Mouse (Mus musculus) brain, adult 2 months (tissue): Measurements from ENCODE around the gene Srsf6.

Experiments
- DNase-seq: peaks from one replicate; pipeline ENCODE4 v3.0.0; 2011; ENCODE audit warnings: low read depth, low spot score

Srsf6 gene

GRCm38 (mm10) chr2:162931674-162932650, 634 bp downstream of the Srsf6 start:
- DNase-seq: peak; percentile 77

- no peak for DNase-seq
Measured at GRCm38 (mm10) chr2:162932706-162933105, 1.4 kb downstream of the Srsf6 start.

GRCm38 (mm10) chr2:162934421-162934820, 3.1 kb downstream of the Srsf6 start:
- DNase-seq: no peak

DNA sequence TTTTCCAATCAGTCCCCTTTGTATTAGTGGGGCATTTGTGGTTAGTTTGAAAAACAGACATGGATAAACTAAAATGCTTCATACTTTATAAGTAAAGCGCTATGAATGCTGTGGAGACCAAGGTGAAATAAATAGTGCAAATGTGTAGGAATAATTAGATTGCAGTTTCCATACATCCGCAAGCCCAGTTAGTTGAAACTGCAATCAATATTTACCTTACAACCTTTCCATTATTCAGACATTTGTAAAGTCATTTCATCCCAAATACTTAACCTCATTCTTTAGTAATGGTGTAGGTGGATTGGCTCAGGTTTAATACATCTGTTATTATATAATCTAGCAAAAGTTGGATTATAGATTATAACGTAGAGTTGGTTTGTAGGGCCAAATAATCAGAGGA, 4.4 kb downstream of the Srsf6 start:
- no peak for DNase-seq

DNA sequence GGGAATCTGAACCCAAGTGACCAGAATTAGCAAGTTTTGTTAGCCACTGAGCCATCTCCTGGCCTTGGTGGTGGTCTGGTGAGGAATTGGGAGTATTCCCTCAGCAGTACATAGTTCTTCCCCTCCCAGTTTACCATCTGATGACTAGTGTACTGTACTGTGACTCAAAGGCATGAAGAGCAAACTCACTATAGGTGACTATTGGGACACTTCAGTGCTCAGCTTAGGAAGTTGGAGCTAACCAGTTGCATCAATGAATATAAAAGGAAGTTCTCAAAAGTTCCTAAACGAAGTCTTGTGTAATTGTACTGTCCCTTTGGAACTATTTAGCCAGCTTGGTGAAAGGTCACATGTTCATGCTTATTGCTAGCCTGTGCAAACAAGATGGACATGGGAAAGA, 8.2 kb downstream of the Srsf6 start:
- no peak for DNase-seq

DNA sequence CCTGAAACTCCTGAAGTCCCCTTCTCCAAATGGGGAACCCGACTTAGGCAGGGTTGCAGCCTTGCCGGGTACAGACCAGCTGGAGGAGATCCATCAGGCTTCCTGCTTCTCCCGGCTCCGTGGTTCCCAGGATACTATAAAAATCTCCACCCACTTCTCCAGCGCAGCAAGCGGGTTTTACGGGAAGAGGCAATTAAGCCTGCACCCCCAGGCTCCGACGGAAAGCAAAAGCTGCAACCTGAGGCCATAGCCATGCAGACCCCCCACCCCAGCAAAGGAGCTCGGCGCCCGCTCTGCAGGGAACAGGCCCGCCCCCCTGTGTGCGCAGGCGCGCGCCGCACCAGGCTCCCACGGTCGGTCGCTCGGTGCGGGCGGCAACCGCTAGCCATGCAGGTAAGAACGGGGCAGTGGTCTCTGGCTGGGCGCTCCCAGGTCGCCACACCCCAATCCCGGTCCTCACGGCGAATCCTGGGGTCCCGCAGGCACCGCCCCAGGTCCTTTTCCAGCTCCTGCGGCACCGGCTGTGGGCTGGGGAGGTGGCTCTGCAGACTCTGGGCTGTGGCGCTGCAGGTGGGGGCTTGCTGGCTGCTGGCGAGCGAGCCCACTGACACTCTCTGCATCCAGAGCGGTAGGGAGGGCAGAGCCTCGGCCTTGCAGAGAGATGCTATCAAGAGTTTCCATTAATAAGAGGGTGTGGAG, 12.0 kb downstream of the Srsf6 start, which contains the start of gene L3mbtl1:
Gene L3mbtl1 (plus strand): TSS at position 325 of the 699 bp plus-strand sequence.
- DNase-seq: peak; percentile 65

DNA sequence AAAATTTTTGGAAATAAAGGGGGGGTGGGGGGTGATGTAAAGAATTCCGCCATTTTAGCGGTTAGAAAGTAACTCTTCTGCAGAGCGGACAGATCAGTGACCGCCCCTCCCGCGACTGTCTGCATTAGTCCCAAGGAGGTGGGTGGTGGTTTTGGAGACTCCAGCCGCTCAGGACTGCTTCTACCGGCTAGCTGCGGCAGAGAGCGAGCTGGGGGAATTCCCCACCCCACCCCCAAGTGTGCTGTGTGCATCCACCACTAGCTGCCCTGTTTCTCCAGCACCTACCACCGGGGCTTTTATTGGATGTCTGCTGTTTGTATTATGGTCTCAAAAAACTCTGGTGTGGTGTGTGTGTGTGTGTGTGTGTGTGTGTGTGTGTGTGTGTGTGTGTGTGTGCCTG, 12.6 kb downstream of the Srsf6 start:
- DNase-seq: peak; percentile 52

GRCm38 (mm10) chr2:162946964-162947363, 15.6 kb downstream of the Srsf6 start:
- DNase-seq: no peak

DNA sequence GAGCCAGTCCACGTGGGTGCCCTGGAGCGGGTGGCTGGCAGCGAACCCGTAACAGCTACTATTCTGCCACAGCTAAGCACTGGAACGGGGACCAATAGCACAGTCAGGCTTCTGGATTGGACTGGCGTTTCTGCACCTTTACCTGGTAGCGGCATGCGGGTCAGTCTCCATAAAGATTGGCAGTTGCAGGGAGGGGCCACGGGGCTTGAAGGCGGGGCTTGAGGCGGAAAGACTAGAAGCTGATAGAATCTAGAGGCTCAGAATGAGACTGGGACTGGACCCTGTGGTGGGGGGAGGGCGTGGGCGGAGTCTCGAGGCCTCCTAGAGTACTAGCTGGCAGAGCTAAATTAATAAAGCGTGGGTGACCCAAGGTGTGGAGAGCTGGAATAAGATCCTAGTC, 16.4 kb downstream of the Srsf6 start:
- peak; percentile 48 for DNase-seq

GRCm38 (mm10) chr2:162948221-162948620, 16.9 kb downstream of the Srsf6 start:
- peak; percentile 33 for DNase-seq

DNA sequence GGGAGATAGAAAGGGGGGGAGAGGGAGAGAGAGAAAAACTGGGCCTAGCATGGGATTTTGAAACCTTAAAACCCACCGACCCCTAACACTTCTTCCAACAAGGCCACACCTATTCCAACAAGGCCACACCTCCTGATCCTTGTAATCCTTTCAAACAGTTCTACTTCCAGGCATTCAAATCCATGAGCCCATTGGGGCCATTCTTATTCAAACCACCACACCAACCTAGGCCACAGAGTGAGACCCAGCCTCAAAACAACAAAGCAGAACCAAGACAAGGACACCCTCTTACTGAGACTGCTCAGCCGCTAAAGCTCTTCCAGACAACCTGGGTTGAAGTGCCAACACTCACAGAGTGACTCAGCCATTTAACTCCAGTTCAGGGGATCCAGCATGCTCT, 19.4 kb downstream of the Srsf6 start:
- DNase-seq: no peak

DNA sequence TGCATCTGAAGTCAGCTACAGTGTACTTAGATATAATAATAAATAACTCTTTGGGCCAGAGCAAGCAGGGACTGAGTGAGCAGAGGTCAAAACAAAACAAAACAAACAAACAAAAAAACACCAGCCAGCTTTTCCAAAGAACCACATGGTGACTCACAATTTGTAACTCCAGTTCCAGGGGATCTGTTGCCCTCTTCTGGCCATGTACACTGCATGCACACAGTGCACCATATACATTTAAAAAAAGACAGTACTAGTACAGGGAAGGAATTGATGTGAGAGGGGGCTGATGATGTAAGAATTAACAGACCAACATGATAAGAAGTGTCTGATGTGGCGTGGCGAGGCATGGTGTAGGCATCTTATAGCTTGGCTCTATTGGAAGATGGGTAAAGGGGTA, 25.5 kb downstream of the Srsf6 start:
- DNase-seq: no peak

DNA sequence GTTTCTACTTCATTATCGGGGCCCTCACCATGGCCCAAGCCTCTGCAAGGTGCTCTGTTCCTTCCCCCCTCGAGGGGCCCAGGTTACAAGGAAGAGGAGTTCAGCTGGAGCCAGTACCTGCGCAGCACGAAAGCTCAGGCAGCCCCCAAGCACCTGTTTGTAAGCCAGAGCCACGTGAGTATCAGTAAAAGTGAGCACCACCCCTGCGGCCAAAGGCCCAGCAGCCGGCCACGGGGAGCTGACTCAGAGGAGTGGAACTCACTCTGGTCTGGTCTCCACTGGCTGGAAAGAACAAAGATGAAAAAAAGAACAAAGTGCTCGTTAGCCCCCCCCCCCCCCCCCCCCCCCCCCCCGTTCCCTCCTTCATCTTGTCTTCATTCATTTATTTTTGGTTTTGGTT, 30.0 kb downstream of the Srsf6 start:
- DNase-seq: no peak

- no peak for DNase-seq
Measured at GRCm38 (mm10) chr2:162966734-162967133, 35.4 kb downstream of the Srsf6 start.

DNA sequence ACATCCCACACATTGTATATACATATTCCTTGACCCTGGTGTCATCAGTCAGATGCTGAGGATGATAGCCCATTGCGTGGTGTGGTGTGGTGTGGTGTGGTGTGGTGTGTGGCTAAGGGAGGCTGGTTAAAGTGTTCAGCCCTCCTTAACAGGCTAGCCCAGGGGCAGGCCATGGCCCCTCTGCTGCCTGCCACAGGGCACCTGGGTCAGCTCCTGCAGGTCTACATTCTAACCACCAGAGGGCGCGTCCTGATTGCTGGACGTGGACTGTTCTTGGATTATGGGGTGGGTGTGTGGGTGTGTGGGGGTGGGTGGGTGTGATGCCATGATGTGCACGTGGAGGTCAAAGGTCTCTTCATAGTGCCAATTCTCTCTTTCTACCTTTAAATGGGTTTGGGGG, 37.0 kb downstream of the Srsf6 start:
- peak; percentile 28 for DNase-seq

GRCm38 (mm10) chr2:162969101-162969500, 37.8 kb downstream of the Srsf6 start:
- DNase-seq: no peak

GRCm38 (mm10) chr2:162970896-162971295, 39.6 kb downstream of the Srsf6 start:
- DNase-seq: no peak

DNA sequence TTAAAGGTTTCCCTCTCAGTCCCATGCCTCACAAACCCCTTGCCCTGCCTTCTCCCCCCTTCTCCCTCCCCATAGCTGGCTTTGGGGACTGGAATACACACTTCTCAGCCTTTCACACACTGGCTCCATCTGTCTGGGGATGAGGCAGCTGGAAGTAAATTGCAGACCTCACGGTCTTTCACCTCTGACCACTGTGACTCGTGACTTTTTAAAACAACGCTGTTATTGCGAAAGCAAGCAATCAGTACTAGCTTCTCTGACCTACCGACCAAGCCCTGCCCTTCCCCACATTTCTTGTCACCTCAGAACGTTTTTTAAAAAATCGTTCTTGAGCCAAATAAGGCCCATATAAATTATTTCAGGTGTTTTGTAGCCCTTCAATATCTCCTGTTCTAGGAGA, 41.4 kb downstream of the Srsf6 start:
- DNase-seq: no peak

- DNase-seq: no peak
Measured at GRCm38 (mm10) chr2:162973206-162973605, 41.9 kb downstream of the Srsf6 start.

DNA sequence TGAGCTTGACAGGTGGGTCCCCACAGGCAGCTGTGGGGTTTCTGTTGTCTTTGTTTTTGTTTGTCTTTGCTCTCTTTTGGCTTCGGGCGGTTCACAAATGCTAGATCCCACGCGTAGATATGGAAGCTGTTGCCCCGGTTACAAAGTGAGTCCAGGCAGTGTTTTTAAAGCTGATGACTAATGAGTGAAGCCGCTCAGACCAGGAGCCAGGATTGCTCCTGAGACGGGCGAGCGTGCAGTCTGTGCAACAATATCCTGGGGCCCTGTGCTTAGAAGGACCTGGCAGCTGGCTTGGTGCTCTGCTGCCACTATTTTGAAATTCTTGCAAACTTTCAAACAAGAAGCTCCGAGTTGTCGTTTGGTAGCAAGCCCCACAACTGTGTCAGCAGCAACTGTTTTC, 42.3 kb downstream of the Srsf6 start:
- peak; percentile 29 for DNase-seq

DNA sequence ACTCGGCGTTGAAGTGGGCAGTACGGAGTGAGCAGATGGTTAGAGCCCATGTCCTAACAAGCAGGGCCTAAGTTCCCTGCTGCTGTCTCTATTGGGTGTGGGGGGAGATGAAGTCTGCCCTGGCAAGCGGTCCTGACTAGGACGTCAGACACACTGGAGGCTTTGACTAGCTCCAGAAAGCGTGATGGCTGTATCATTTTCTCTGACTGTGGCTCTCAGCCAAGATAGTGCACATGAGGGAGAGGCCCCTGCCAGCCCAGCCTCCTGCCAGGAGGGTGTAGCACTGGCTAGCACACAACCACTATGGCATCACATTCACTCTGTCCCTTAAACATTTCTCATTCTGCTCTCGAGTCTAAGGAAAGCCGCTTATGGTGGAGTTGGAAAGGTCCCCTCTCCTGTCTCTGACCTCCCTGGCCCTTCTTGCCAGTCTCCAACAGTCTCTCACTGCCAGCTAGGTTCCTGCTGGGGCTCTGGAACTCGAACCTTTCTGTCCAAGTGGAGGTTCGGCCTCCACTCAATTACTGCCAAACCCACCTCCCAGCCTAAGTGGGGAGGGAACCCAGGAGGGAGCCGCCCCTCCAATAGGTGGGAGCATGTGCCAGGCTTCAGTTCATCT, 43.9 kb downstream of the Srsf6 start:
- peak; percentile 91 for DNase-seq

- DNase-seq: peak; percentile 35
Measured at GRCm38 (mm10) chr2:162976001-162976400, 44.7 kb downstream of the Srsf6 start.
